Mouse (Mus musculus) liver, adult (tissue): ENCODE results near the gene Rspo1.
"Not testable (repeated sequence)": the region's sequence is repeated elsewhere in the genome, so short reads cannot be mapped to it uniquely, and the experiment has no call there.

ENCODE experiments used
- GATA4 ChIP-seq: IDR thresholded peaks from 2 replicates; pipeline ENCODE4 v1.6.1; 2014; ENCODE audit warnings: mild to moderate bottlenecking, low read length; ENCODE audit not compliant: insufficient replicate concordance

The Rspo1 gene

DNA sequence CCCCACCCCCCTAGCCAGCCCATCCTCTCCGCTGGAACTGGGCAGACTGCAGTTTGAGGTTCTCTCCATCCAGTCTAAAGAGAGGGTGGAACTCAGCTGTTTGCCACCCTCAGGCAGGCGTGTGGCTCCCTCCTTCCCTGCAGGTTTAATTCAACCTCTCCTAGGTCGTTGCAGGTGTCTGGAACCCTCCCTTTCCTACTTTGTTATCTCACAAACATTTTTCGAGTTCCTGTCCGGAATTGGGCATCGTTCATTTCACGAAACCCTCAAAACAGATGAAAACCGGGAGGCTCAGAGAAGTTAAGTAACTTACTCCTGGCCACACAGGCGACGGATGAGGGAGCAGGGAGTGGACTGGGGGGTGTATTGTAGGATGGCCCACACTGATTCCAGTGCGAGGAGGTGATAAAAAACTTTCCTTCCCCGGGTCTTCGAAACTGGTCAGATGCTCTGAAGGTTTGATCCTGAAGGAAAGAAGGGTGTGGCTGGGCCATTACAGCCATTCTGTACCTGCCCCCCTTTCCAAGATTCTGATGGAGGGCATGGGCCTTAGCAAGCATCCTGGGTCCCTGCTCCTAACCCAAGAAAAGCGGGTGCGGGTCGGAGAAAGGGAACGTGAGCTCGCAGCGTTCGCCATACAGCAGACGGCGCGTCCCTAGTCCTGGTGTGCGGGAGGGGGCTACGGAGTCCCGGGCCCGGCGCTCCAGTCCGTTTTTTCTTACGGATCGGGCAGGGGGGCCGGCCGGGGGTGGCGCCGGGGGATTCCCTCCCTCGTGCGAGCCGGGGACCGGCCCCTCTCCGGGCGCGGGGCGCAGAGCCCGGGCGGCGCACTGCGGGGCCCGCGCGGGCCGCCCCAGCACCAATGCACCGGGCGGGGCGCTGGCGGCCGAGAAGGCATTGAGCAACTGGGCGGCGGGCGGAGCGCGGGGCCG is at the start of gene Rspo1:
Rspo1 (plus strand) TSS at position 760 of the 932 bp plus-strand sequence.
- no peak for TF ChIP-seq GATA4

DNA sequence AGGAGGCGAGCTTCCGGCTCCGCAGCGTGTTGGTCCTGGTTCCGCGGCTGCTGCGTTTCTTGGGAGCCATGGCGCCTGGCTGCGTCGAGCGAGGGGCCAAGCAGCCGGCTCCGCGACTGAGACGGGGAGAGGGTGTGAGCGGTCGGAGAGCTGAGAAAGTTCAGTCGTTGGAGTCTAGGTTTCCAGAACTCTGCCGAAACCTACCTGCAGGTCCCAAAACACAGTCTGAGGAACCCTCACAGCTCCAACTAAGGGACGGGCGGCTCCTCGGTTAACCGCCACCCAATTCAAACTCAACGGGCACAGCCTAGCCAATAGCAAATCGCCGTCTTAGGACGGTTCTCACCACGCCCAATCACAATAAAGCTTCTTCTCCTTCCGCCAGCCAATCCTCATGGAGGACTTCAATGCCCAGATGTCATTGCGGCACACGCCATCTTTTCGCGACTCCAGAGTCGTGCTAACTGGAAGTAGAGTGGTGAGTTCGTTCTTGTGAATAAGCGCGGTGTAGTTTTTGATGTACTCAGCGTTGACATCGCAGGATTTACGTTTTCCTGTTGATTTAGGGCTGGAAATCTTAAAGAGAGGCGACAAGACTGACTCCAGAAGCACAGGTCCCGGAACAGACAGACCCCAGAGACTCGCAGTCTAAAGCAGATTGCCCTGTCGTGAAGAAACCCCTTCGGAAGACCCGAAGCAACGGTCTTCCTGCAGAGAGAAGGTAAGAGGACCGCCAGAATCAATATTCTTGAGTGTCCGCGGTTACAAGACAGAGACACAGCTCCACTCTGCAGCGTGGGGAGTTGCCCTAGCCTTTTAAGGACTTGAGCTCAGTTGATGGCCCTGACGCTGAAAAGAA is 49.4 kb upstream of the Rspo1 start, which contains the start of gene 9930104L06Rik:
9930104L06Rik (plus strand) TSS at position 436 of the 859 bp plus-strand sequence.
- TF ChIP-seq GATA4, result no peak

- not testable (repeated sequence) for TF ChIP-seq GATA4
Measured at GRCm38 (mm10) chr4:124939211-124939610, 47.0 kb upstream of the Rspo1 start, which contains the start of gene Cdca8. TSS of gene Cdca8 (minus strand) at chr4:124939311.

GRCm38 (mm10) chr4:124943022-124943421 is 43.2 kb upstream of the Rspo1 start:
- no peak for TF ChIP-seq GATA4

- TF ChIP-seq GATA4, result no peak
Measured at GRCm38 (mm10) chr4:124943781-124944180, 42.4 kb upstream of the Rspo1 start.

DNA sequence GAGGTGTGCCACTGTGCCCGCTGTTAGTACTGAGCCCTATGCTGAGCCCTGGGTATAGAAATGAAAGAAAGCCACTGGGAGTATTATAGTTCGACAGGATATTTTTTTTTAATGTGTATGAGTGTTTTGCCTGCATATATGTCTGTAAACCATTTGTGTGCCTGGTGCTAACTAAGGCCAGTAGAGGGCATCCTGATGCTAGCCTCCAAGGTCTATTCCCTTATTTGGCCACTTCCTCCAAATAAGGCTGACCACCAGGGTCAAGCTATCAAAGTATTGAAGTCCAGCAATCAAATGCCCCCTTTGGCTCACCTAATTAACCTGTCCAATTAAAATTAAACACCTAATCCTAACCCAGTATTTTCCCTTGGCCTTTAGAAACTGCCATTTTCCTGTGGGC is 41.3 kb upstream of the Rspo1 start:
- no peak for TF ChIP-seq GATA4

- no peak for TF ChIP-seq GATA4
Measured at GRCm38 (mm10) chr4:124949488-124949887, 36.7 kb upstream of the Rspo1 start.

DNA sequence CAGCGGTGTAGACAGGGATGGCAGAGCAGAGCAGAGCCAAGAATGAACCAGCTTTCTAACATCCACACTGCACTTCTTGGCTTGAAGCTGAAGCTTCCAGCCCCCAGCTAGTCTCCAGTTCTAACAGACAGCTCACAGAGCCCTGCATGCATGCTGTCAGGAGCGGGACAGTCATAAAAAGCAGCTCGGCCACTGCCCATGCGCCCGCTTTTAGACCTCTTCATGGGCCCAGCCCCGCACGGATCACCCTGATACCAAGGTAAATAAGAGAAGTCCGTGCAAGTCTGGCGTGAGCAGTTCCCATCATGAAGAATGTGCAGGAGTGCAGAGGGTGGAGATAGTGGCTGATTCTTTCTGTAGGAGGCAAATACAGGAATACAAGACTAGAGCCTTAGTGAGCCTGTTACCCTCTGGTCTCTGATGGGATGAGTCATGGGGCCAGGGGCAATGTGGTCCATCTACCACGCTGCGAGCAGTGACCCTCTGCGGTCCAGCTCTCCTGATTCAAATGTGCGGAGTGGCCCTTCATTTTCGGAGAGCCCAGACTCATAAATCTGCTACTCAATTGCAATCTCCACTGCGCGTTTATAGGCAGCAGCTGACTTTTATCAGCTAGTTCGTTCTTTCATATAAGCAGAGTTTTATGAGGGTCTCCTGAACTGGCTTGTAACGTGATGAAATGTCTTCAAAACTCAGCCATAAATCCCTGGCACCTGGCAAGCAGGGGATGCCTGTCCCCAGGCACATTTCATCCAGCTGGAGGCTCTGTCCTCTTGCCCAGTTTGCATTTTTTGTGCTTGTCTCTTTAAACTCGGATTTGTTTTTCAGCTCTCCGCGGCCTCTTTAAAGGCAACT is 35.8 kb upstream of the Rspo1 start:
- no peak for TF ChIP-seq GATA4

GRCm38 (mm10) chr4:124951036-124951433 is 35.2 kb upstream of the Rspo1 start:
- no peak for TF ChIP-seq GATA4

DNA sequence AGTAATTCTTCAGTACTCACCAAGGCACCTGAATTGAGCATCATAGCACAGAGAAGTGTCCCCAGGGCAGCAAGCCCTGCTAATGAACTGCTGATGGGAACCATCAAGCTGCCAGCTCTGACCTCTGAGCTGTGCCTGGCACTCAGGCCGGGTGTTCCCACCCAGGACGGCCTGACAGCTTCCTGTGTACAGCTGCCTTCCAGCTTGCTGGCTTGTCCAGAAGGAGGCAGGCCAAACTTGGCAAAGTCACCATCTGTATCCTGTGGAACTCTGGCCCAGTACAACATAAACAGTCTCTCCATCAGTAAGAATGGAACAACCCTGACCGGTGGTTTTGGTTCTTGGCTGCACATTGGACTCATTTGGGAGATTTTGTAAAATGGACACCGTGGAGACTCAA is 32.7 kb upstream of the Rspo1 start:
- TF ChIP-seq GATA4, result no peak

DNA sequence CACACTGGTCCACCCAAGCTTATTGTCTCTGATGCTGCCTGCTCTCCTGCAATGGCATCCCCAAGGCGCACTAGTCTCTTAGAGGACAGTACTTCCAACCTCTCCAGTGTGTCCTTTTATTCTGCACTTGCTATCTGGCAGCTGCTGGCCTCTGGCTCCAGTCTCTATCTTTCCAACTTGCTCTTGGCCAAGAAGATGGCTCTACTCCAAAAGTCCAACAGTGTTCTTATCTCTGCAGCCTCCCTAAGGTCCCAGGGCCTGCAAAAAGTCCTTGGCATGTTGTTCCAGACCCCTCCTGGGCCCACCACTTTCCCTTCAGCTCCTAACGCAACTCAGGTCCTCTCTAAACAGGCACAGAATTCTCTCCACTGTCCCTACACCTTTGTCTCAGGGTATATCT is 28.9 kb upstream of the Rspo1 start:
- TF ChIP-seq GATA4, result no peak

DNA sequence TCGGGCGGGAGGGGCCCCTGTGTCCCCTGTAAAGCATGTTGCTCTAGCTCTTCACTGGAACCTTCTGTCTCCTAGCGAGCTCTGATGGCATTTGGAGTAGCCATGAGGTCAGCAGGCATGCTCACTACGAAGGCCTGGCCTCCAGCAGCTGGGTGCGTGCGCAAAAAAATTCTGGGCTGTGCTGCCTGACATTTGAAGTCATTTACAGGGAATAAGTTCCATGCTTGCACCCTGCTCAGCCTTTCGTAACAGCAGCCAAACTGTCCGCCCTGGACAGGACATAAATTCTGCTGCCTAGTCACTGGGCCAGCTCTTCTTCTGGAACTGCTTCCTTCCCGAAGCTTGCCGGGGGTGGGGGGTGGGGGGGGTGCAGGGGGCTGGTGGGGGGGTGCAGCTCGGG is 27.2 kb upstream of the Rspo1 start:
- no peak for TF ChIP-seq GATA4

DNA sequence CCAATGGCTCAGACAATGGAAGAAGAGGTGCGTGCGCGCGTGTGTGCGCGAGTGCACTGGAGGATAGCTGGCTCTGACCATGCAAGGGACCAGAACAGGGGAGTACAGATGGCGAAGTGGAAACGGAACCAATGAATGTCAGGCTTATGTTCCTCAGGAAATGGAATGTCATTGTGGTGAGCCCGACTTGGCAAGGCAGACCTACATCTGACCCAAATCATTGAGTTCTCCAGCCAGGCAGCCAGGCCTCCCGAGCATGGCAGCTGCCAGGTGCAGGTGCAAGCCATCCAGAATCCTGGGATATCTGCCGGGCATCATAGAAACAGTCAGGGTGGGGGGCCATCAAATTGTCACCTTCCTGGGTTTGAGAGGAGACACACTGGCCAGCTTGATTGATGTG is 25.3 kb upstream of the Rspo1 start:
- TF ChIP-seq GATA4, result no peak

GRCm38 (mm10) chr4:124962576-124962975 is 23.7 kb upstream of the Rspo1 start:
- no peak for TF ChIP-seq GATA4
